Mouse (Mus musculus) adrenal gland, postnatal 25 days (tissue): Measurements from ENCODE around the gene Slc3a1. TPM values are rescaled to one million over a fixed set of nuclear protein-coding genes. Genes with fewer than 3 reads are reported as not detected.
A peak's percentile ranks its signal among the peaks of the same experiment; 100 is the strongest.

ENCODE experiments used
- DNase-seq: peaks from one replicate; pipeline ENCODE4 v3.0.0; 2021; ENCODE audit warnings: mixed read lengths
- long read RNA-seq: library from polyadenylated mRNA; stranded (forward); transcript quantifications from one replicate; pipeline ENCODE4 v2.0.0, GENCODE M21; 2021
- total RNA-seq: library from RNA; stranded (reverse); gene quantifications from 2 replicates; pipeline ENCODE4 v1.2.3, GENCODE M21; 2021

The Slc3a1 gene
- total RNA-seq, result 0.38 and 0.79 TPM in 2 replicates
- long read RNA-seq, transcript Slc3a1-201 (10 exons, 2,271 nt), result major isoform, 10 of 11 reads
- long read RNA-seq, partial matches to known transcripts, result 1 of 11 reads
- long read RNA-seq, other reads (novel, unspliced or antisense), result 0 of 11 reads

DNA sequence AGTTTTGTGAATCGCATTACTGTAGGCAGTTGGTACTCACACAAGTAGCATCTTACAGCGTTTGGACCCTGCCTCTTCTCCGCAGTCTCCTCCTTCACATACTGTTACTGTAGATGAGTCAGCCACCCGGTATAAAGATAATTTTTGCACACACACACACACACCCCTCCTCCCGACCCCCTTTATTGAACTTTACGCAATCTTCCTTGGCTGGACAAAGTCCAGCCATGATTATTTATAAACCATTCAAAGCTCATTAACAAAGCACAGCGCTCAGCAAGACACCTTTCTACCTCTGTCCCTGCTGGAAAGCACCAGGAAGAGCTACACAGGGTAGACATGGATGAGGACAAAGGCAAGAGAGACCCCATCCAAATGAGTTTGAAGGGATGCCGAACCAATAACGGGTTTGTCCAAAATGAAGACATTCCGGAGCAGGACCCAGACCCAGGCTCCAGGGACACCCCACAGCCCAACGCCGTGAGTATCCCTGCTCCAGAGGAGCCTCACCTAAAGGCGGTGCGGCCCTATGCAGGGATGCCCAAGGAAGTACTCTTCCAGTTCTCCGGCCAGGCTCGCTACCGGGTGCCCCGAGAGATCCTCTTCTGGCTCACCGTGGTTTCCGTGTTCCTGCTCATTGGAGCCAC, at the start of gene Slc3a1:
Slc3a1 (plus strand) TSS at position 284 of the 647 bp plus-strand sequence.
- no peak for DNase-seq

DNA sequence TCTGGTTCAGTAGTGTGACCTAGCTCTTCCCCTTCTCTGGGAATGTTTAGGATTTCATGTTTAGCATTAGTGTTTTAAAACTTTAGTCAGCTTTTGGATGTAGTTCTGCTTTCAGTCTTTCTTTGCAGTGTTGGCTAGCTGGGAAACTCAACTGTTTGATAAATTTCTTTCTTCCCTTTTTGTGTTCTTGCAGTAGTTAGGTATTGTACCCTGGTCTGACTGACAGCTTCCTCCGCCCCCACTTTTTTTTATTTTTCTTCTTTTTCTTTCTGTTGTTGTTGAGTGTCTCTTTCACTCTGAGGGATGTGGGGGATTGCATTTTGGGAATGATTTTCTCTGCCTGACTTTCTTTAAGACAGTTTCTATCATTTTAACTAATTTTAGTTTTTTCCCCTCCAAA, 46.5 kb upstream of the Slc3a1 start:
- DNase-seq, result no peak

DNA sequence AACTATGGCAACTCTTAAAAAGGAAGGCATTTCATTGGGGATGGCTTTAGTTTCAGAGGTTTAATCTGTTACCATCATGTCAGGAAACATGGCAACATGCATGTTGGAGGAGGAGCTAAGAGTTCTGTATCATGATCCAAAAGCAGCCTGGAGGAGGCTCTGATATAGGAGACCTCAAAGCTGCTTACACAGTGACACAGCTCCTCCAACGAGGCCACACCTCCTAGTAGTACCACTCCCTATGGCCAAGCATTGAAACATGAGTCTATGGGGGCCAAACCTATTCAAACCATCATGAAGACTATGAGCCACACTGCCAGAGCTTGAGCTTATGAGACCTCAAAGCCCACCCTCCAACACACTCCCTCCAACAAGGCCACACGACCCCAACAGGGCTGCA, 45.4 kb upstream of the Slc3a1 start:
- DNase-seq, result no peak

- DNase-seq, result no peak
These were observed 41.8 kb upstream of the Slc3a1 start for GRCm38 (mm10) chr17:84986368-84986767.

GRCm38 (mm10) chr17:84987834-84988410, 40.3 kb upstream of the Slc3a1 start:
- DNase-seq, result no peak

- no peak for DNase-seq
These were observed 39.7 kb upstream of the Slc3a1 start for GRCm38 (mm10) chr17:84988514-84988913.

DNA sequence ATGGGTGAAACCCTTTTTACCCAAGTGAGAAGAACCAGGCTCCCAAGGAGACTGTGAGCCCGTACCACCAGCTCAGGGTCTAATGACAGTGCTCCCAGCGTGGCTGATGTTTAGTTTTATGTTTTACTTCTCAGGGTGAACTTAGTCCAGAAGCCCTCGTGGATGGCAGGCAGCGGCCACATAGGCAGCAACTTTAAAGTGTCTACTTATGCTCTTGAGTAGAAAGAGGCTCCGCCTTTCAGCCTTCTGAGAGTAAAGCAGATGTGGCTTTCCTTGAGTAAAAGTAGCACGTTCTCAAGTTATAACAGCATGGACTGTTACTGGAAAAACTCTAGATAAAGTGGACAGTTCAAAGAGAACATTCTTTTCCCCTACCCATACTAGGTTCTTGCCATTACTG, 32.3 kb upstream of the Slc3a1 start:
- no peak for DNase-seq

DNA sequence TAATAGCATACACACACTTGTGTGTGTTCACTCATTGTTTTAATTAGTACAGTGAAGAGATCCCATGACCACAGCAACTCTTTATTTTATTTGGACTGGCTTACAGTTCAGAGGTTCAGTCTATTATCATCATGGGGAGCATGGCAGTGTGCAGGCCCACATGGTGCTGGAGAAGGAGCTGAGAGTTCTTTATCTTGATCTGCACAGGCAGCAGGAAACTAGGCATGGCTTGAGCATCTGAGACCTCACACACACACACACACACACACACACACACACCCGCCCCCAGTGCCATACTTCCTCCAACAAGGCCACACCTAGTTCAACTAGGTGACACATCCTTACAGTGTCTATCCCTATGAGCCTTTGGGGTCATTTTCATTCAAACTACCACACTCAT, 30.5 kb upstream of the Slc3a1 start:
- no peak for DNase-seq

- no peak for DNase-seq
These were observed 28.5 kb upstream of the Slc3a1 start for GRCm38 (mm10) chr17:84999636-85000035.

GRCm38 (mm10) chr17:85013485-85013884, 14.7 kb upstream of the Slc3a1 start:
- DNase-seq, result no peak

DNA sequence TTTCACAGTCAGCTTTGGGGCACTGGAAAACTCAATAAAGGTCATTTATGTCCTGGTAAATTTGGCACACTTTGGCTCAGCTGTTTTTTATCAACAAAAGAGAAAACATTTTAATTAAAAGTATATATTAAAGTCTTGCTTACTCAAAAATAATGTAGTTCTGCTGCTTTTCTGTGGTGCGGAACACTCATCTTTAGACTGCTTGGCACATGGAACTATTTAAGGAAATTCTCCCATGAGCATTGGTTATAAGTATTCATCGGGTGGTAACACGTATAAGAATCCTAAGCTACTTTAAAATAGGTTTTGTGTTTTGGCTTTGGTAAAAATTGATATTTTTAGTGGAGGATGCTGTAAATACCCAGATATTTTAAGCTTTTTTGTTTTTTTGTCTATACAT, 13.5 kb upstream of the Slc3a1 start:
- no peak for DNase-seq

GRCm38 (mm10) chr17:85018344-85018743, 9.8 kb upstream of the Slc3a1 start:
- no peak for DNase-seq

- peak; percentile 30 for DNase-seq
These were observed 9.4 kb upstream of the Slc3a1 start for GRCm38 (mm10) chr17:85018794-85019193.

DNA sequence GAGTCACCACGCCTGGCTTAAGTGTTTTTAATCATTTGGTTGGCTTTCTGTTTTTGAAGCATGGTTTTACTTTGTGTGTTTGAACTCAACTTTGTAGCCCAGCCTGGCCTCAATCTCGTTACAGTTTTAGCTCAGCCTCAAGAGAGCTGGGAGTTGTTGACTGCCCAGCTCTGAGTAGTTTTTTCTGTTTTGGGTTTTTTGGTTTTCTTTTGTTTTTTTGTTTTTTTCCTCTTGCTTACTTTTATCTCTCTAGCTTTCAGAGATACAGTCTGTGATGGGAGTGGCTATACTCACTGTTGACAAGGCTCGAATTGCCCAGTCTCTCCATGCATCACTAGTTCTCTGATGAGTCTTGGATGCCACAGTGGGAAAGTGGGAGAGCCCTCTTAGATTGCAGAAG, 7.8 kb upstream of the Slc3a1 start:
- no peak for DNase-seq

DNA sequence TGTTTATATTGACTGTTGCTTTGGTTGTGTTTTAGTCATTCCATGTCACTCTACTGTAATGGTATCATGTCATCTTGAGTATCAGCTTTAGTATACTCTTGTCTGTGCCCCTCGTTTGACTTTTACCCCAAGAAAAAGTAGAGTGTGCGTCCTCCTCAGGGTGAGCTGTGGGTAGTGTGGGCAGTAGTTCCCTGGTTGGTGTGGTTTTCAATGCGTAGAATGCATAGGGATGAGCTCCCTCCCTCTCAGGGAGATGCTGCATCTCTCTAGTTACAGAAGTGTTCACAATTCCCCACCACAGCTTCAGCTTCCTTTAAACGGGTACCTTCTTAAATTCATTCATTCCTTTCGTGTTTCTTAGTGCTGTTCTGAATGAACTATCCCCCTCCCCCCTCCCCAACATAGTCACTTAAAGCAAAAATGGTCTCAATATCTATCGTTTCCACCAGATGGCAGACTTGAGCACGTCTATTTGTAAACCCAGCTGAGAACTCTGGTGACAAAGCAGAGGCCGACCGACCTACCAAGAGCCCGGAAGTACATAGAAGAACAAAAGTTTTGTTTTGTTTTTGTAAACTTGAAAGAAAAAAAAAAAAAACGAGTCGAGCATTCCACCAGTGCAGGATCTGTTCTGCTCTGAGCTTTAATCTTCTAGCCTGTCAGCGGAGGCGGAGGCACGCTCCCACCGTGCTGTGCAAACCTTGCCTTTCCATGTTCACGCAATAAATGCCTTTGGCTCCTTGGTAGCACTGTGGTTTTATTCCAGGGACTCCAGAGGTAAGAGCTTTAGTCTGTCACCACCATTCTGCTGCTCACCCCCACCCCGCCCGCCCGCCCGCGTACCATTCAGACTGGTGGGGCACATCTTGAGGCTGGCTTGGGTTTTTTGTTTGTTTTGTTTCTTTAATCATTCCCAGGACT, 4.7 kb upstream of the Slc3a1 start:
- DNase-seq, result no peak

- no peak for DNase-seq
These were observed 3.9 kb upstream of the Slc3a1 start for GRCm38 (mm10) chr17:85024237-85024636.

GRCm38 (mm10) chr17:85025151-85025550, 3.0 kb upstream of the Slc3a1 start:
- no peak for DNase-seq

DNA sequence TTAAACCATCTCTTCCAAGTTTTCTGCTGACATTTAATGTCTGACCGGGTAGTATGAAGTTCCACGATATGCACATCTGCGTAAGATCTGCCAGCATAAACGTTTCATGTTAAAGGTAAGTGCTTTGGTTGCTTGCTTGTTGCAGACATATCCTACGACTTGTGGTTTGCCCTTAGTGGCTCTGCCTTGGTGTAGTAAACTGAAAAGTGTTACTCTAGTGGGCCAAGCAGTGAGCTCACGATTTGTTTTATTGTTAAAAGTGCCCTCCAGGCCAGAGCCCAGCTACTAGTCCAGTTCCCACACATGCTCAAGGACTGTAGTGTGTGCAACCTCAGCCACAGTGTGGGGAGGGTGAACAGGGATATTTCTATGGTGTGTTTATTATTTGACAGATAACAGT, 1.7 kb upstream of the Slc3a1 start:
- DNase-seq, result no peak

- no peak for DNase-seq
These were observed 929 bp upstream of the Slc3a1 start for GRCm38 (mm10) chr17:85027247-85027646.

DNA sequence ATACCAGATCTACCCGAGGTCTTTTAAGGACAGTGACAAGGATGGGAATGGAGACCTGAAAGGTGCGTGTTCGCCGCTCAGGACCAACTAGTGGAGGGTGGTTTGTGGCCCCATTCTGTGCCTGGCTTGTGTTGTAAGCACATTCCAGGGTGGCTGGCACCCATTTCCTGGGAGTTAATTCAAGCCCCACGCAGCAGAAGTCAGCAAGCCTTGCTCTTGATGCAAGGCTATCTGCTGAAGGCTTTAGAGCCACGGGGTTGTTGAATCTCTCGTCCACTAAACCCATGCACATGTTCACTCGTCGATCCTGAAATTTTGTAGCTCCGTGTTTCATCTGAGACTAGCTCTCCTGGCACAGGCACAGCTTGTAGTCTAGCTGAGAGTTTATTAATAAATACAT, 621 bp downstream of the Slc3a1 start:
- no peak for DNase-seq

GRCm38 (mm10) chr17:85030651-85031050, 2.5 kb downstream of the Slc3a1 start:
- no peak for DNase-seq

GRCm38 (mm10) chr17:85033087-85033486, 4.9 kb downstream of the Slc3a1 start:
- no peak for DNase-seq

DNA sequence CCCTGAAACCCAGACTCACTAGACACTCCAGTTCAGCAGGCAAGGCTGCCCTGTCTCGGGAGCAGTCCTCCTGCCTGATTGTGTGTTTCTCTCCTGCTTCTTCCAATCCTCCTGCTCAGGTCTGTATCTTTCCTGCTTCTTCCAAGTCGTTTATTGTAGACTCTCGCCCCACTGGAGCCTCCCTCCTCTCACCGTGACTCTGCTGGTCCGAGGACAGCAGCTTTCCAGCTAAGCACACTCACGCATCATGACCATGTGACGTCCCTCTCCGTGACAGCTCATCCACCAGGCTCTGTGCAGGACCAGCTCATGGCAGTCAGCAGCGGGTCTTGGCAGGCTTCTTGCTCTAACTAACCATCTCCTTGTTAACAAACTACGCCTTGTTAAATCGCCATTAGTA, 5.9 kb downstream of the Slc3a1 start:
- DNase-seq, result peak; percentile 42
